Mouse (Mus musculus) cerebellum, adult 11 months (tissue): ENCODE data around the gene Hepacam.

ENCODE experiments used
- DNase-seq: peaks from one replicate; pipeline ENCODE4 v3.0.0; 2022

The Hepacam gene

GRCm38 (mm10) chr9:37367301-37368080, at the start of gene Hepacam:
Gene Hepacam, plus strand, starts transcription at chr9:37367351.
- DNase-seq = no peak

GRCm38 (mm10) chr9:37329456-37329855, 37.7 kb upstream of the Hepacam start:
- no peak for DNase-seq

GRCm38 (mm10) chr9:37345406-37345805, 21.7 kb upstream of the Hepacam start:
- no peak for DNase-seq

GRCm38 (mm10) chr9:37347184-37347987, 19.8 kb upstream of the Hepacam start:
- DNase-seq = peak; percentile 11

GRCm38 (mm10) chr9:37347988-37348642, 19.0 kb upstream of the Hepacam start, which contains the start of gene Ccdc15:
Gene Ccdc15, minus strand, starts transcription at chr9:37348432.
- peak; percentile 95 for DNase-seq

GRCm38 (mm10) chr9:37349050-37349449, 18.1 kb upstream of the Hepacam start:
- no peak for DNase-seq

GRCm38 (mm10) chr9:37351266-37351665, 15.9 kb upstream of the Hepacam start:
- DNase-seq = no peak

- DNase-seq = no peak
Measured at GRCm38 (mm10) chr9:37354485-37354884, 12.7 kb upstream of the Hepacam start.

GRCm38 (mm10) chr9:37358713-37359330, 8.3 kb upstream of the Hepacam start:
- no peak for DNase-seq

GRCm38 (mm10) chr9:37359331-37360220, 7.6 kb upstream of the Hepacam start:
- no peak for DNase-seq

- no peak for DNase-seq
Measured at GRCm38 (mm10) chr9:37362084-37362483, 5.1 kb upstream of the Hepacam start.

GRCm38 (mm10) chr9:37362881-37363280, 4.3 kb upstream of the Hepacam start:
- DNase-seq = no peak

- DNase-seq = no peak
Measured at GRCm38 (mm10) chr9:37363551-37363950, 3.6 kb upstream of the Hepacam start.

- DNase-seq = no peak
Measured at GRCm38 (mm10) chr9:37364392-37364791, 2.8 kb upstream of the Hepacam start.

GRCm38 (mm10) chr9:37365706-37366105, 1.4 kb upstream of the Hepacam start:
- DNase-seq = no peak

GRCm38 (mm10) chr9:37368081-37368830, 1.1 kb downstream of the Hepacam start:
- DNase-seq = no peak

GRCm38 (mm10) chr9:37368860-37369259, 1.7 kb downstream of the Hepacam start:
- no peak for DNase-seq

- no peak for DNase-seq
Measured at GRCm38 (mm10) chr9:37371232-37371801, 4.2 kb downstream of the Hepacam start.

- DNase-seq = no peak
Measured at GRCm38 (mm10) chr9:37375718-37376117, 8.6 kb downstream of the Hepacam start.

- DNase-seq = no peak
Measured at GRCm38 (mm10) chr9:37383161-37383560, 16.0 kb downstream of the Hepacam start.
